Mouse (Mus musculus): ENCODE data around the gene Chn1. TPM values are rescaled to one million over a fixed set of nuclear protein-coding genes. Genes with fewer than 3 reads are reported as not detected.

The Chn1 gene
- polyA plus RNA-seq, 1 experiment from 2014 or later = 17.7 TPM

DNA sequence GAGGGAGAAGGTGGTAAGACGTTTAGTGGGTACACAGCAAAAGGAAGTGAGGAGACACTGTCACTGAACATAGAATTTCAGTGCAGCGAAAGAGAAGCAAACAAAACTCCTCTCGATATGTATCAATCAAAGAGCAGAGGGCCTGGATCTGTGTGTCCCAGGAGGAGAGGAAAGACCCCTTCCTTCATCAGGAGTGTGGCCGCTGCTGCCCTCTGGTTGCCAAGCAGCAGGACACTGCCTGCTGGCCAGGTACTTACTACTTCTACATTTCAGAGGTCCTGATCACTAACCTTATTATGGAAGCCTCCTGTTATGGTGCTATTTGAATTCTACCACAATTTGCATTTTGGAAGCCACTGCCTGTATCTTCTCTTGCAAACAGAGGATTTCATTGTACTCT lies 119.5 kb downstream of the Chn1 start:
- WGBS = 76% methylated on average over 4 of the region's 4 CpGs
- no peaks in the 10 kb centered on the region for H3K36me3 ChIP-seq
- H3K4me1 ChIP-seq = peaks cover 24% of the 10 kb centered on the region
- no peak for DNase-seq (ENCODE audit: low spot score)
- H3K27me3 ChIP-seq (ENCODE audit: insufficient read depth, poor library complexity, severe bottlenecking) = no peaks in the 10 kb centered on the region
- no peak overlapping the region for H3K27ac ChIP-seq
- no peak overlapping the region for H3K4me3 ChIP-seq
- no peaks in the 10 kb centered on the region for H3K9me3 ChIP-seq

DNA sequence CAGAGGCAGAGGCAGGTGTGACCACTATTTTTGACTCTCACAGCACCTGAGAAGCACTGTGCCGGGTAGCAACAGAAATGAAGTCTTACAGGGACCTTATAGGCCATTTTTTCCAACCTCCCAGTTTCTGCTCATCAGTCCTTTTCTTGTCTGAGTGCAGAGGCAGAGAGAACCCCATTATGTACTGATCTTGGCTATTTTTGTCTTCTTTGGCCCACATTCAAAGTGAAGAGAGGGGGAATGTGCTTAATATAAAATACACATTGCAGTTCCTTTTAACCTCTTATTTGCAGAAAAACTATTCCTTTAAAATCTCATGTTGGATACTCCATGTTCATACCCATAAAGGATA lies 120.3 kb downstream of the Chn1 start:
- H3K36me3 ChIP-seq = no peaks in the 10 kb centered on the region
- H3K27ac ChIP-seq = no peak overlapping the region; the same call in 1 of the 2 replicates
- H3K4me3 ChIP-seq = 0 out of 2 replicates have a peak overlapping the region, but pooled peaks have one; percentile 3
- H3K27me3 ChIP-seq (ENCODE audit: insufficient read depth, poor library complexity, severe bottlenecking) = no peaks in the 10 kb centered on the region
- no peaks in the 10 kb centered on the region for H3K9me3 ChIP-seq
- DNase-seq (ENCODE audit: low spot score) = no peak
- peaks cover 16% of the 10 kb centered on the region for H3K4me1 ChIP-seq
- WGBS = 65% methylated on average over 1 of the region's 1 CpGs

DNA sequence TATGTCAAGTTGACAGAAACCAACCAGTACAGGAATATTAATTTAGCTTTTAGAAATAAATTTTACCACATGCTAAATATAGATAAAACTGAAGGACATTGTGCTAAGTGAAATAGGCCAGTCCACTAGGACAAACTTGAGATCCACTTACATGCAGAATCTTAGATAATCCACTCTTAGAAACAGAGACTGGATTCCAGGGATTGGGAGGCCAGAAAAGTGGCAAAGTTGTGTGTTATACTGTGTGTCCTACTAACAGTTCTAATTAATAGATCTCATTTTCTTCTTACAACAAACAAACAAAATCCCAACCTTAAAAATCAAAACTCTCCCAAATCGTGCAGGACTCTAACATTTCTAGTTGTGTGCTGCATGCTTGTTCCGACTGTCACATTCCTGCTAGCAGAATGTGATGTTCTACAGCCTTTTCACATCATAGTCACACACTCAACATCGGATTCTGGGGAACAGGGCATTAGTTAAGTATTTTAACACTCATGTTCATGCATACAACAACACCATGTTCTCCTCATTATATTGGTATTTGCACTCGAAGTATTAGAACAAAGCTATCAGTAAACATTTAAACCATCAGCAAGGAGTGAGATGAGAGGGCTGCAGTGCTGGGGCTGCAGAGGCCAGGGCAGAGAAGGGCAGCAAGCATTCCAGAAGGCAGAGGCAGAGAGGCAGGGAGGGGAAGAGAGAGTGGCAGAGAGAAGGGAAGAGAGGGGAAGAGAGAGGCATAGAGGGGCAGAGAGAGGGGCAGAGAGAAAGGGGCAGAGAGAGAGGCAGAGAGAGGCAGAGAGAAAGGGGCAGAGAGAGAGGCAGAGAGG lies 120.9 kb downstream of the Chn1 start:
- WGBS = 69% methylated on average over 4 of the region's 4 CpGs
- Histone ChIP-seq H3K27me3 (ENCODE audit: insufficient read depth, poor library complexity, severe bottlenecking) (no peaks in the 10 kb centered on the region), H3K4me3 (0 out of 2 replicates have a peak overlapping the region, but pooled peaks have one; percentile 3), H3K9me3 (no peaks in the 10 kb centered on the region), H3K36me3 (no peaks in the 10 kb centered on the region), H3K27ac (no peak overlapping the region; the same call in 1 of the 2 replicates), H3K4me1 (peaks cover 14% of the 10 kb centered on the region)
- no peak for DNase-seq (ENCODE audit: low spot score)

DNA sequence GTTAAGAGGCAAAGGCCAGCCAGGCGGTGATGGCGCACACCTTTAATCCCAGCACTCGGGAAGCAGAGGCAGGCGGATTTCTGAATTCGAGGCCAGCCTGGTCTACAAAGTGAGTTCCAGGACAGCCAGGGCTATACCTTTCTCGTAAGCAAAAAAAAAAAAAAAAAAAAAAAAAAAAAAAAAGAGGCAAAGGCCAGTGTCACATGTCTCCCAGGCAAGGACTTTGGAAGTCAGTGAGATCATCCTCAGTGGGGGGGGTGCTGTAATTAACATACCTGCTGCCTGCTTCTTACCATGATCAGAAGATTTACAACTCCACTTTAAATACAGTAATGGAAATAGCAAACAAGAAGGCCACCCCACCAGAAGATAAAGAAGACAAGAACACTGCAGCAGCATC lies 137.5 kb downstream of the Chn1 start:
- 90% methylated on average over 6 of the region's 6 CpGs for WGBS
- DNase-seq (ENCODE audit: low spot score) = no peak

DNA sequence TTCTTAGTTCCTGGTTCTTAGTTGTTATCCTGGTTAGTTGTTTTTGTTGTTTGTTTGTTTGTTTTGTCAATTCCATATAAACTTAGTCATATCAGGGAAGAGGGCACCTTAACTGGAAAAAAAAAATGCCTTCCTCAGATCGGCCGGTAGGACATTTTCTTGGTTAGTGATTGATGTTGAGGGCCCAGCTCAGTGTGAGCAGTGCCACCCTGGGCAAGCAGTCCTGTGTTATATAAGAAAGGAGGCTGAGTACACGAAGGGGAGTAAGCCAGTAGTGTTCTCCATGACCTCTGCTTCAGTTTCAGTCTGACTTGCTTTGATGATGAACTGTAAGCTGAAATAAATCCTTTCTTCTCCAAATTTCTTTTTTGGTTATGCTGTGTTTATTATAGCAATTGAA lies 138.8 kb downstream of the Chn1 start:
- Histone ChIP-seq H3K4me1 (no peaks in the 10 kb centered on the region), H3K36me3 (peaks cover 7% of the 10 kb centered on the region; the same call in 1 of the 2 replicates), H3K9me3 (no peaks in the 10 kb centered on the region), H3K27me3 (ENCODE audit: insufficient read depth, poor library complexity, severe bottlenecking) (no peaks in the 10 kb centered on the region), H3K4me3 (no peak overlapping the region), H3K27ac (no peak overlapping the region)
- DNase-seq (ENCODE audit: low spot score) = no peak
- 86% methylated on average over 3 of the region's 3 CpGs for WGBS

More for the DNA sequence above, 137.5 kb downstream of the Chn1 start:
- no peaks in the 10 kb centered on the region for H3K4me1 ChIP-seq
- H3K27ac ChIP-seq = no peak overlapping the region
- no peaks in the 10 kb centered on the region for H3K27me3 ChIP-seq (ENCODE audit: insufficient read depth, poor library complexity, severe bottlenecking)
- peaks cover 4% of the 10 kb centered on the region; the same call in 1 of the 2 replicates for H3K36me3 ChIP-seq
- no peak overlapping the region for H3K4me3 ChIP-seq
- no peaks in the 10 kb centered on the region for H3K9me3 ChIP-seq

DNA sequence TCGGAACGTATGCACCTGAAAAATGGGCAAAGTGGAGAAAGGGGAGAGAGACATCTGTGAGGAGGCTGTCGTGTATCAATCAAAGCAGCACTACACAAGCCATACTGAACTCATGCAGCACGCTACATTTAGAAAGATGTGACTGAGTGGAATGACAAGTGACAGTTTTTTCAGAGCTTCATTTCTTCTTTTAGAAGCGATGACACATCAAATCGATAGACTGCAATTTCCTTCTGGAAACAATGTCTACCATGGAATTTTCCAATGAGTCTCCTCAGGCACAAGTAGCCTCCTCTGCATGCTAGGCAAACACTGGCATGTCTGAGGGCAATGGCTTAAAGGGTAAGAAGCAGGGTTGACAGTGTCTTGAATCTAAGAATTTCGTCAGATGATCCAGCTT lies 143.3 kb downstream of the Chn1 start:
- H3K36me3 ChIP-seq = peaks cover 11% of the 10 kb centered on the region
- 88% methylated on average over 7 of the region's 7 CpGs for WGBS

DNA sequence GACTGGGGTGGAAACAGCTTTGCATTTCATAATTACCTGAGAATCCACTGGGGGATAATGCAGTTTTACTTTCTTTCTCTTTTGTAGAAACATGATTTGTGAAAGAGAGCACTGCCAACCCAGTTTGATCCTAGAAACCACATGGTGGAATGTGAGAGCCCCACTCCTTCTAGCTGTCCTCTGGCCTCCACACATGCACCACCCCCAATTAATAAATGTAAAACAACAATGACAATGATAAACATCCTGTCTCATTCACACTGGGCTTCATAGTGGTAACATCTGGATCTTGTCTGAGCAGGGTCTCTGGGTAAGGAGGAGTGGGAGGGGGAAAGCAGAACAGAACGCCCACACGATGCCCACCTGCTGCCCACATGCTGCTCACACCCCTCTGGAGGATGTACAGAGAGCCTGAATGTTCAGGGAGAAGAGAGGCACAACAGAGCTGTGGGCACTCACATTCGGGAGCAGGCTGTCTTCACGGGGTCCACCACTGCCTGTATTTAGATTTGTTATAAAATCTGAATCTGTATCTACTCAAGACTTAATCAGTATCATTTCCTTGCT lies 156.6 kb downstream of the Chn1 start:
- Histone ChIP-seq H3K27ac (no peak overlapping the region), H3K4me1 (no peaks in the 10 kb centered on the region), H3K27me3 (ENCODE audit: insufficient read depth, poor library complexity, severe bottlenecking) (no peaks in the 10 kb centered on the region), H3K9me3 (no peaks in the 10 kb centered on the region), H3K4me3 (no peak overlapping the region), H3K36me3 (peaks cover 32% of the 10 kb centered on the region)
- DNase-seq (ENCODE audit: low spot score) = peak; percentile 30
- 81% methylated on average over 4 of the region's 4 CpGs for WGBS

More for the DNA sequence above, 143.3 kb downstream of the Chn1 start:
- H3K27me3 ChIP-seq (ENCODE audit: insufficient read depth, poor library complexity, severe bottlenecking) = no peaks in the 10 kb centered on the region
- H3K27ac ChIP-seq = no peak overlapping the region
- peak; percentile 6 for DNase-seq (ENCODE audit: low spot score)
- no peaks in the 10 kb centered on the region for H3K4me1 ChIP-seq
- H3K4me3 ChIP-seq = no peak overlapping the region
- no peaks in the 10 kb centered on the region for H3K9me3 ChIP-seq

DNA sequence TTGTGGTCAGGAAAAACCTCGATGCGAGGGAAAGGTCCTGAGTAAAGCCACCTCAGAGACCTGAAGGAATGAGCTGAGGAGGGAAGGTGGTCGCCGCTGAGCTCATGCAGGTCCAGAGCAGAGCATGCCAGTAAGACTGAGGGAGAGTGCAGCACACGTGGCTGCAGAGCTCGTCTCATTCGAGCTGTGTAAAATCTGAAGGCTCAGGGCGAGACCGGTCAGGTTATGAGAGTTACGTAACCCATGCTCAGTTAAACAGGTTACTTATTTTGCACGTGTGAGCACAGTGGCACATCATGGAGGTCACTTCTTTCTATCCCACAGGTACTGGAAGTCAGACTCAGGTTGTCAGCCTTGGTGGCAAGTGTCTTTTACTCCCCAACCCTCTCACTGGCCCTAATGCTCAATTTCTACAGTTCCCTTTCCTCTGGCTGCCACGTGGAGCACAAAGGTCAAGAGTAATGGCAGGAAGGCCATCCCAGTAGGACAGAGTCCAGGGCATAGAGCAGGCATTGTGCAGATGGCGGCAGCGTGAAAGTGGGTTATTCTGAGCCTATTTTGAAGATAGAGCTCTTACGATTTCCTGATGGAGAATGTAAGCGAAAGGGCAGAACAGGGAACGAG lies 158.6 kb downstream of the Chn1 start:
- peaks cover 22% of the 10 kb centered on the region for H3K36me3 ChIP-seq
- H3K27me3 ChIP-seq (ENCODE audit: insufficient read depth, poor library complexity, severe bottlenecking) = no peaks in the 10 kb centered on the region
- 85% methylated on average over 17 of the region's 17 CpGs for WGBS
- no peak overlapping the region for H3K4me3 ChIP-seq
- H3K9me3 ChIP-seq = no peaks in the 10 kb centered on the region
- H3K27ac ChIP-seq = no peak overlapping the region
- H3K4me1 ChIP-seq = no peaks in the 10 kb centered on the region
- peak; percentile 31 for DNase-seq (ENCODE audit: low spot score)

DNA sequence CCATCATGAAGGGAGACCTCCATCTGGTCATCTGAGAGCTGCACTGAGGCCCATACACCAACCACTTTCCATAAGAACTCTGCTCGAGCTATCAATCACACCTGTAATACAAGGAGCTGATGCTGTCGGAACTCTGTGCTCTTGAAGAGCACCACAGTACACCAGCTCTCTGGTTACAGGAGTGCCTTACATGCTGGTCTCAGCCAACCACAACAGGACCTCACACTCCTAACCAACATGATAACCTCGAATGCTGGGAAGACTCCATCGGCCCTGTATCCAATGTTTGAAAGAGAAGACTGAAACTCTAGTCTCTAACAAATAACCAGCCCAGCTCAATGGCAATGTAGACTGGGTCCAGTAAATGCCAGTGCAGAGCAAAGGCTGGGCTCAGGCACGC lies 159.7 kb downstream of the Chn1 start:
- Histone ChIP-seq H3K36me3 (peaks cover 16% of the 10 kb centered on the region), H3K27ac (no peak overlapping the region), H3K4me3 (no peak overlapping the region), H3K27me3 (ENCODE audit: insufficient read depth, poor library complexity, severe bottlenecking) (no peaks in the 10 kb centered on the region), H3K9me3 (no peaks in the 10 kb centered on the region), H3K4me1 (no peaks in the 10 kb centered on the region)
- WGBS = 86% methylated on average over 5 of the region's 5 CpGs
- peak; percentile 39 for DNase-seq (ENCODE audit: low spot score)

DNA sequence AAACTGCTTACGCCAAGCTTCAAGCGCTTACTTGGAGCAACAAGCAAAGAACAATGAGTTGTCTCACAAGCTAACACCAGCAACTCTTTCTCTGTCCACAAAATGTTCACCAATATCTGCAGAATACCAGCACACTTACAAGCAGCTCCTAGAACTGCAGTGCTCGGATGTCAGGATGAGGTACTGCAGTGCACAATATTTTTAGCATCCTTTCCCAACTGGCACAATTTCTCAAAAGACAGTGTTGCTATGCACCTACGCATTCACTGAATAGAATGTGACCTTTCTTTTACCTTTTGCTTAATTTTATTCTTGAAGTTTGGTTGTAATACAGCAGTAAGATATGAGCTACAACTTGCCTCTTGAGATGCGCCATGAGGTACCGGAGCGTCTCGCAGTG lies 160.8 kb downstream of the Chn1 start:
- H3K4me1 ChIP-seq = peaks cover 7% of the 10 kb centered on the region
- no peaks in the 10 kb centered on the region for H3K27me3 ChIP-seq (ENCODE audit: insufficient read depth, poor library complexity, severe bottlenecking)
- 93% methylated on average over 8 of the region's 8 CpGs for WGBS
- H3K4me3 ChIP-seq = no peak overlapping the region
- H3K36me3 ChIP-seq = peaks cover 16% of the 10 kb centered on the region
- peak; percentile 30 for DNase-seq (ENCODE audit: low spot score)
- H3K27ac ChIP-seq = no peak overlapping the region
- no peaks in the 10 kb centered on the region for H3K9me3 ChIP-seq

DNA sequence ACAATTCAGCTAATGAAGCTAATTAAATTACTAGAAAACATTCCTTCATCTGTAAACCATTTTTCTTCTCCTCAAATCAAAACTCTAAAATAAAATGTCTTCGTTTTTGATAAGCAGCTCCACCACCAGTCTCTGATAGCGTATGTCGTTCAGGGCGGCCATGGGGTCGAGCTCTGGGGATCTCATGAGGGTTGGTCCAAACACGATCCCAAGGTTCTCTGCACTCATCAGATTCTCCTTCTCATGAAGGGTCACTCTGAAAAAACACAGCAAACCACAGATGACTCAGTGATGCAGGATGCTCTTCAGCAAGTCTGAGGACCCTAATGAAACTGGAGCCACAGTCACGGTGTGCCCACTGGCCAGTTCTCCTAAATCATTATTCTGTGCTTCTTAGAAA lies 162.2 kb downstream of the Chn1 start:
- no peaks in the 10 kb centered on the region for H3K27me3 ChIP-seq (ENCODE audit: insufficient read depth, poor library complexity, severe bottlenecking)
- whole genome bisulfite sequencing = 89% methylated on average over 7 of the region's 7 CpGs
- DNase-seq (ENCODE audit: low spot score) = peak; percentile 19
- H3K36me3 ChIP-seq = peaks cover 16% of the 10 kb centered on the region
- H3K4me3 ChIP-seq = no peak overlapping the region
- H3K9me3 ChIP-seq = no peaks in the 10 kb centered on the region
- H3K4me1 ChIP-seq = peaks cover 12% of the 10 kb centered on the region
- no peak overlapping the region for H3K27ac ChIP-seq

DNA sequence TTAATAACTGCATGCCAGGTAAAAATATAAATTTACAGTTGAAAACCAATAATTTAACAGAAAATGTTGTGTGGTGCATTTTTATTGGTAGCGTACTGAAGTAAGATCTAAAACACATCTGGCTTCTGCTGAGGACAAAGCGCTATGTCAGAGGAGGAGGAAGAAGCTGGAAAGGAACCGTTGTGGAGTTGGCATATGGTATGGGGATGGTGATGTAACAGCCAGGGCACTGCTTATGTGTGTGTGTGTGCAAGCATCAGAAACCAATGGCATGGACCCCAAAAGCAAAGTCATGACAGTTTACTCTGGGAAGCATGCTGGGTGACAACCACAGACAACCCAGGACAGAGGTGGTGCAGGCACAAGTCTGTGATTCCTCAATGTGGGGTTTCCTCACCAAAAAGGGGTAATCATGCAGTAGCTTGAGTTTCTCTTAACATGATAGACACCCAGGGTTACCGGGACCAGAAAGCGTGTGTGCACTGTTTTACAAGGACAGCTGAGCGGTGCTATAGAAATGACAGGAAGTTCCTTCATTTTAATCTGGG lies 162.7 kb downstream of the Chn1 start:
- H3K27me3 ChIP-seq (ENCODE audit: insufficient read depth, poor library complexity, severe bottlenecking) = no peaks in the 10 kb centered on the region
- peaks cover 16% of the 10 kb centered on the region for H3K36me3 ChIP-seq
- peaks cover 17% of the 10 kb centered on the region for H3K4me1 ChIP-seq
- WGBS = 93% methylated on average over 6 of the region's 6 CpGs
- no peak overlapping the region for H3K27ac ChIP-seq
- H3K9me3 ChIP-seq = no peaks in the 10 kb centered on the region
- H3K4me3 ChIP-seq = no peak overlapping the region
- peak; percentile 42 for DNase-seq (ENCODE audit: low spot score)

DNA sequence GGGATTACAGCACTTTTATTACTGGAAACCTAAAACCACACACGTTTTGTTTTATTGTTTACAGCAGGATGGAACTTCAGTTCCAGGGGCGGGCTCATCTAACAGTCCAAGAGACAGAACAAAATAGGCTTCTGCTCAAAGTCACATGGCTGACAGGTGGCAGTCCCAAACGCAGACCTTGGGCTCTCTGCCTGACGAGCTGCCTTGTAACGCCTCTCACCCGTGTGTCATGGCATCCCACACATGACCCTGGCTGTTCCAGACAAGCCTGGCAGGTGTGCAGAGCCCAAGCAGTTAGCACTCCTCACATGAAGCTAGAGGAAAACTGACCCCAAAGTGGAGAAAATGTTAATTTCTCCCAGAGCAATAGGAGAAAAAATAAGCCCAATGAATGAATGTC lies 163.3 kb downstream of the Chn1 start:
- peak; percentile 58 for DNase-seq (ENCODE audit: low spot score)
- H3K27ac ChIP-seq = no peak overlapping the region
- peaks cover 23% of the 10 kb centered on the region for H3K4me1 ChIP-seq
- WGBS = 81% methylated on average over 6 of the region's 6 CpGs
- no peaks in the 10 kb centered on the region for H3K9me3 ChIP-seq
- H3K4me3 ChIP-seq = no peak overlapping the region
- H3K36me3 ChIP-seq = peaks cover 16% of the 10 kb centered on the region
- H3K27me3 ChIP-seq (ENCODE audit: insufficient read depth, poor library complexity, severe bottlenecking) = no peaks in the 10 kb centered on the region

All from heart, embryonic 10.5 days (tissue).